Mouse (Mus musculus): ENCODE results near the gene Calm5. TPM values are rescaled to one million over a fixed set of nuclear protein-coding genes. Genes with fewer than 3 reads are reported as not detected.

The Calm5 gene
- polyA plus RNA-seq, 1 experiment = not detected

DNA sequence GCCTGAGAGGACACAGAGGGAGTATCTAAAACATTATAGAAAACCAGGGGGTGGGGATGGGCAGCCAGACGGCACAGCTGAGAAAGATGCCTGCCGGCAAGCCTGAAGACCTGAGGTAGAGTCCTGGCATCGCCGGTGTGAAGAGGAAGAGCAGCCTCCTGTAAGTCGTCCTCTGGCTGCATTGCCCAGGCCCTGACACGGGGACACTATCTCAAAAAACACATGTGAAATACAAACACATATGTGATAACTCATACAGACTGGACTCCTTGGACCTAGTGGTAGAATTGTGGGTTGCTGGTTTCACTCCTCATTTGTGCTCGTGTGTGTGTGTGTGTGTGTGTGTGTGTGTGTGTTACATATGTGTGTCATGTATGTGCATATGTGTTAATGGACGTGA lies 7.3 kb downstream of the Calm5 start:
- TF ChIP-seq CTCF (IDR thresholded peaks at IDR 0.05; ENCODE audit: control insufficient read depth, insufficient read depth, insufficient read length) (no peak), USF1 (IDR thresholded peaks at IDR 0.05; ENCODE audit: low read depth) (no peak), MAX (IDR thresholded peaks at IDR 0.05) (no peak), MYOD1 (IDR thresholded peaks at IDR 0.05; ENCODE audit: control insufficient read depth, insufficient read length, low read depth) (no peak), CEBPB (IDR thresholded peaks at IDR 0.05; ENCODE audit: low read depth) (no peak), MYOG (IDR thresholded peaks at IDR 0.05; ENCODE audit: control insufficient read depth, extremely low read depth, insufficient read length) (no peak), FOSL1 (IDR thresholded peaks at IDR 0.05; ENCODE audit: insufficient read depth, low read length, poor library complexity, severe bottlenecking) (no peak)
- no peaks in the 10 kb centered on the region for H3K36me3 ChIP-seq (ENCODE audit: control insufficient read depth, insufficient read depth)
- no peaks in the 10 kb centered on the region for H3K27me3 ChIP-seq (ENCODE audit: control insufficient read depth, insufficient read depth, insufficient read length)
- no peaks in the 10 kb centered on the region for H3K79me3 ChIP-seq (ENCODE audit: low read depth)
- H3K4me3 ChIP-seq (ENCODE audit: insufficient read depth, poor library complexity, severe bottlenecking) = no peak overlapping the region
- no peaks in the 10 kb centered on the region for H3K79me2 ChIP-seq (ENCODE audit: control insufficient read depth, insufficient read depth)
- no peak overlapping the region for H3ac ChIP-seq (ENCODE audit: control insufficient read depth, insufficient read length, low read depth)

GRCm38 (mm10) chr13:3862325-3862724 lies 8.4 kb downstream of the Calm5 start:
- no peaks in the 10 kb centered on the region for H3K79me2 ChIP-seq (ENCODE audit: control insufficient read depth, insufficient read depth)
- H3K79me3 ChIP-seq (ENCODE audit: low read depth) = no peaks in the 10 kb centered on the region
- TF ChIP-seq USF1 (IDR thresholded peaks at IDR 0.05; ENCODE audit: low read depth) = no peak
- TF ChIP-seq MYOD1 (IDR thresholded peaks at IDR 0.05; ENCODE audit: control insufficient read depth, insufficient read length, low read depth) = no peak
- no peak for TF ChIP-seq CEBPB (IDR thresholded peaks at IDR 0.05; ENCODE audit: low read depth)
- no peak for TF ChIP-seq CTCF (IDR thresholded peaks at IDR 0.05; ENCODE audit: control insufficient read depth, insufficient read depth, insufficient read length)
- TF ChIP-seq FOSL1 (IDR thresholded peaks at IDR 0.05; ENCODE audit: insufficient read depth, low read length, poor library complexity, severe bottlenecking) = no peak
- TF ChIP-seq MAX (IDR thresholded peaks at IDR 0.05) = no peak
- TF ChIP-seq MYOG (IDR thresholded peaks at IDR 0.05; ENCODE audit: control insufficient read depth, extremely low read depth, insufficient read length) = no peak
- no peaks in the 10 kb centered on the region for H3K36me3 ChIP-seq (ENCODE audit: control insufficient read depth, insufficient read depth)
- no peak overlapping the region for H3K4me3 ChIP-seq (ENCODE audit: insufficient read depth, poor library complexity, severe bottlenecking)
- no peaks in the 10 kb centered on the region for H3K27me3 ChIP-seq (ENCODE audit: control insufficient read depth, insufficient read depth, insufficient read length)
- no peak overlapping the region for H3ac ChIP-seq (ENCODE audit: control insufficient read depth, insufficient read length, low read depth)

- H3K27me3 ChIP-seq (ENCODE audit: control insufficient read depth, insufficient read depth, insufficient read length) = no peaks in the 10 kb centered on the region
- no peak for TF ChIP-seq MYOD1 (IDR thresholded peaks at IDR 0.05; ENCODE audit: control insufficient read depth, insufficient read length, low read depth)
- no peak for TF ChIP-seq MYOG (IDR thresholded peaks at IDR 0.05; ENCODE audit: control insufficient read depth, extremely low read depth, insufficient read length)
- TF ChIP-seq CTCF (IDR thresholded peaks at IDR 0.05; ENCODE audit: control insufficient read depth, insufficient read depth, insufficient read length) = no peak
- no peak for TF ChIP-seq CEBPB (IDR thresholded peaks at IDR 0.05; ENCODE audit: low read depth)
- TF ChIP-seq USF1 (IDR thresholded peaks at IDR 0.05; ENCODE audit: low read depth) = no peak
- TF ChIP-seq FOSL1 (IDR thresholded peaks at IDR 0.05; ENCODE audit: insufficient read depth, low read length, poor library complexity, severe bottlenecking) = no peak
- no peak for TF ChIP-seq MAX (IDR thresholded peaks at IDR 0.05)
These were observed 9.1 kb downstream of the Calm5 start for GRCm38 (mm10) chr13:3862922-3863580.

DNA sequence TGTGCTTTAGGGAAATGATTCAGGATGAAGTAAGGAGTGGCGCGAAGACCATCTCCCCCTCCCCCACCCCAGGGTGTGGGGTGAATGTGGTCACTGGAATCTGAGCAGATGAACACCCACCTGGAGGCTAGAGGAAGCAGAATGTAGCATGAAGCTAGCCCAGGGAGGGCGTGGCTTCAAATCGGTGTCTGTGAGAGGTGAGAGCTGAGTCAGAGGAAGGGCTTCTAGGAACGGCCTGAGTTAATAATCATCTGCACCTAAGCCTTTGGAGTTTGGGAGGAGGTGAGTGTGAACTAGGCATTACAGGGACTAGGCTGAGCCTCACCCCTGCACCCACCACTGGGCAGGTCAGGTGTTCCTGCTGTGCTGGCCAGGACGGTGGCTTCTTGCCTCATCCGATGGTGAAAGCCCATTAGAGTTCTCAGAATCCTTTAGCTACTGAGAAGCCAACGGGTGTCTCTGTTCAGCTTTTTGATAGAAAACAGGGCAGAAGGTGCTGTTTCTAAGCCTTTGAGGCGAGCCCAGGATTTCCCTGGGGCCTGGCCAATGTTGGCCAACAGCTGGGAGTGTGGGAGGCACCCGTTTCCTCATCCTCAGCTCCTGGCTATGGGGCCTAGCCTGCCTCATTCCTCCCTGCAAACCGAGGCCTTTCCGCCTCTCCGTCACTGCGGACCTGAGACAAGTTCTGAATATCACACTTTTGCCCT lies 11.8 kb downstream of the Calm5 start:
- Histone ChIP-seq H3ac (ENCODE audit: control insufficient read depth, insufficient read length, low read depth) (no peak overlapping the region), H3K79me2 (ENCODE audit: control insufficient read depth, insufficient read depth) (no peaks in the 10 kb centered on the region), H3K4me3 (ENCODE audit: insufficient read depth, poor library complexity, severe bottlenecking) (no peak overlapping the region), H3K36me3 (ENCODE audit: control insufficient read depth, insufficient read depth) (no peaks in the 10 kb centered on the region), H3K27me3 (ENCODE audit: control insufficient read depth, insufficient read depth, insufficient read length) (no peaks in the 10 kb centered on the region), H3K79me3 (ENCODE audit: low read depth) (no peaks in the 10 kb centered on the region)
- TF ChIP-seq USF1 (IDR thresholded peaks at IDR 0.05; ENCODE audit: low read depth) (no peak), MYOD1 (IDR thresholded peaks at IDR 0.05; ENCODE audit: control insufficient read depth, insufficient read length, low read depth) (no peak), CEBPB (IDR thresholded peaks at IDR 0.05; ENCODE audit: low read depth) (no peak)

More at GRCm38 (mm10) chr13:3862922-3863580, 9.1 kb downstream of the Calm5 start:
- no peaks in the 10 kb centered on the region for H3K36me3 ChIP-seq (ENCODE audit: control insufficient read depth, insufficient read depth)
- no peak overlapping the region for H3ac ChIP-seq (ENCODE audit: control insufficient read depth, insufficient read length, low read depth)
- H3K79me2 ChIP-seq (ENCODE audit: control insufficient read depth, insufficient read depth) = no peaks in the 10 kb centered on the region
- H3K4me3 ChIP-seq (ENCODE audit: insufficient read depth, poor library complexity, severe bottlenecking) = no peak overlapping the region
- H3K79me3 ChIP-seq (ENCODE audit: low read depth) = no peaks in the 10 kb centered on the region

DNA sequence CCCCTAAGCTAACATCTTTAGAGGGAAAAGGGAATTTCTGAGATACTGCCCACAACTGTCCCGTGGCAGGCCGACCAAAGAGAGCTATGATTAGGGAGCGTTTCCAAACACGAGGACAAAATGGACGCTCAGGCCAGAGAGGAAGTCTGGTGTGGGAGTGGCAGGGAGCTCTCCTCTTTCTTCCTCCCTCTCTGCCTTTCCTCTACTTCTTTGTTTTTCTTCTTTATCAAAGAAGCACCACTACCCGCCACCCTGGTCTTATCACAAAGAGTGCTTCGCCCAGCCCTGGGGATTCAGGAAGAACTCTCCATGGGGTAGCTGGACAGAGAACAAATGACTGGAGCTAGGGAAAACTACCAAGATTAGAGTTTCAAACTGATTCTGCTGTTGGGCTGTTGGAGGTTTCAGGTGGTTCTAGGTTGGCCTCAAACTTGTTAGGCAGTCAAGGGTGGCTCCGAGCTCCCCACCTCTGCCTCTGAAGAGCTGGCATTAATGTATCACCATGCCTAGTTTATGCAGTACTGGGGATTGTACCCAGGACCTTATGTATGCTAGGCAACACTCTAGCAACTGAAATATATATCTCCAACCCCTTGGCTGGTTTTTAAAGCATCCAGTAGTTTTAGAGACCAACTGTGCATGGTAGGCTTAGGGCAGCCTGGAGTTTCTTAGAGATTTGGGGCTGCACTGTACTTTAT lies 12.5 kb downstream of the Calm5 start:
- TF ChIP-seq CEBPB (IDR thresholded peaks at IDR 0.05; ENCODE audit: low read depth) = no peak
- TF ChIP-seq USF1 (IDR thresholded peaks at IDR 0.05; ENCODE audit: low read depth) = no peak
- TF ChIP-seq FOSL1 (IDR thresholded peaks at IDR 0.05; ENCODE audit: insufficient read depth, low read length, poor library complexity, severe bottlenecking) = no peak
- Histone ChIP-seq H3ac (ENCODE audit: control insufficient read depth, insufficient read length, low read depth) (no peak overlapping the region), H3K4me3 (ENCODE audit: insufficient read depth, poor library complexity, severe bottlenecking) (no peak overlapping the region), H3K36me3 (ENCODE audit: control insufficient read depth, insufficient read depth) (no peaks in the 10 kb centered on the region), H3K79me3 (ENCODE audit: low read depth) (no peaks in the 10 kb centered on the region), H3K27me3 (ENCODE audit: control insufficient read depth, insufficient read depth, insufficient read length) (no peaks in the 10 kb centered on the region), H3K79me2 (ENCODE audit: control insufficient read depth, insufficient read depth) (no peaks in the 10 kb centered on the region)

Data from C2C12 (cell line).